10 mouse cellular contexts compared by ENCODE assay signal in the genomic region with DNA sequence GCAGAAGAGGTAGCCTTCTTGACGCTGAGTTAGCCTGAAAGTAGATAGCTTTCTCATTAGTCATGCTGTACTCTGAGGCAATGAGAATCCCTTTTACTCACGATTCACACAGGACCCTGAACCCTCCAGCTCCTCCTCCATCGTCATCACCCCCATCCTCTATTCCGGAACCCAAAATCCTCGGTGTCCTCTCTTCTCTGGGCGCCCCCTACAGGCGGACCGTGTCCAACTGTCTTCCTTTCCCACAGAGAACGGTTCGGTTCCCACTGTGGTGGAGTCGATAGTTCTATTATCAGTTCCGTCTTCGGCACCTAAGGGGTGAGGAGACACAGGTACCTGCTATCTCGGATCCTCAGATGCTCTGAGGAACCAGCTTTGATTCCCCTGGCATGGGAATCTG.
A peak's percentile ranks its signal among the peaks of the same experiment; 100 is the strongest.
DNase-seq lines count a peak whose midpoint lies in the region; ATAC-seq and TF ChIP-seq lines count a peak whose summit lies in the region.
"Had no signal": no experiment of that assay in that cellular context is flagged by ENCODE, and none has a peak within 500 bp of the region (broad histone marks: within the 10 kb centered on the region; RNA-seq: fewer than 3 reads in every experiment).

No protein-coding gene starts in this region.

- DNase-seq in lung, postnatal 0 days (ENCODE audit: low spot score) = no peak
- no peak for DNase-seq in lung, postnatal 25 days (ENCODE audit: low spot score)
- DNase-seq in R1 (ENCODE audit: low read depth, low spot score) = peak; percentile 78
- peak; percentile 26 for DNase-seq in liver, postnatal 0 days
- DNase-seq in thymus, postnatal 36 days = peak; percentile 55 to 62
- DNase-seq in adrenal gland, adult 8-10 months = no peak
- DNase-seq: kidney, adult 2 months had no signal

- TF ChIP-seq CTCF in lung, postnatal 0 days (IDR thresholded peaks at IDR 0.05) = peak; percentile 40
- peak; percentile 54 for TF ChIP-seq CTCF in liver, postnatal 0 days (IDR thresholded peaks at IDR 0.05; ENCODE audit: low read depth)

- no peak overlapping the region for H3K9ac ChIP-seq in lung, postnatal 0 days (replicated peaks; ENCODE audit: low read depth)
- no peak overlapping the region for H3K9ac ChIP-seq in liver, postnatal 0 days (replicated peaks)
- no peak overlapping the region for H3K9ac ChIP-seq in forebrain, embryonic 12.5 days
- H3K9ac ChIP-seq: limb, embryonic 15.5 days had no signal

- no peaks in the 10 kb centered on the region for H3K27me3 ChIP-seq in lung, postnatal 0 days (replicated peaks; ENCODE audit: insufficient read depth, low read length)
- no peaks in the 10 kb centered on the region for H3K27me3 ChIP-seq in liver, postnatal 0 days (ENCODE audit: insufficient read depth, low read length)
- H3K27me3 ChIP-seq in forebrain, embryonic 12.5 days = no peaks in the 10 kb centered on the region
- H3K27me3 ChIP-seq: limb, embryonic 15.5 days had no signal

- no peak for ATAC-seq in lung, postnatal 0 days
- no peak for ATAC-seq in liver, postnatal 0 days
- ATAC-seq in forebrain, embryonic 12.5 days (ENCODE audit: low FRiP score) = no peak
- ATAC-seq in frontal cortex, adult (ENCODE audit: low TSS enrichment) = no peak

- no peak overlapping the region for H3K27ac ChIP-seq in lung, postnatal 0 days (ENCODE audit: low read length)
- no peak overlapping the region for H3K27ac ChIP-seq in liver, postnatal 0 days (ENCODE audit: low read depth)
- no peak overlapping the region for H3K27ac ChIP-seq in forebrain, embryonic 12.5 days
- H3K27ac ChIP-seq: limb, embryonic 15.5 days had no signal

- no peak for TF ChIP-seq EP300 in lung, postnatal 0 days (IDR thresholded peaks at IDR 0.05)
- no peak for TF ChIP-seq EP300 in liver, postnatal 0 days (IDR thresholded peaks at IDR 0.05; ENCODE audit: low read depth)

- no peak overlapping the region for H3K4me2 ChIP-seq in lung, postnatal 0 days (replicated peaks; ENCODE audit: low read depth, low read length)
- H3K4me2 ChIP-seq in liver, postnatal 0 days (ENCODE audit: low read depth, low read length) = no peak overlapping the region
- no peak overlapping the region for H3K4me2 ChIP-seq in forebrain, embryonic 12.5 days
- H3K4me2 ChIP-seq: limb, embryonic 15.5 days had no signal

- no peaks in the 10 kb centered on the region for H3K4me1 ChIP-seq in lung, postnatal 0 days (ENCODE audit: insufficient read depth, low read depth, low read length)
- H3K4me1 ChIP-seq in liver, postnatal 0 days (ENCODE audit: insufficient read depth) = no peaks in the 10 kb centered on the region
- no peaks in the 10 kb centered on the region for H3K4me1 ChIP-seq in forebrain, embryonic 12.5 days
- H3K4me1 ChIP-seq: limb, embryonic 15.5 days had no signal

- no peaks in the 10 kb centered on the region for H3K36me3 ChIP-seq in lung, postnatal 0 days (ENCODE audit: insufficient read depth, low read length)
- H3K36me3 ChIP-seq in liver, postnatal 0 days (replicated peaks; ENCODE audit: insufficient read depth, low read length) = no peaks in the 10 kb centered on the region
- H3K36me3 ChIP-seq in forebrain, embryonic 12.5 days (replicated peaks) = no peaks in the 10 kb centered on the region
- H3K36me3 ChIP-seq: limb, embryonic 15.5 days had no signal

- WGBS in lung, postnatal 0 days = 75% methylated on average over 14 of the region's 14 CpGs
- WGBS in liver, postnatal 0 days (ENCODE audit: insufficient replicate concordance) = 57% methylated on average over 14 of the region's 14 CpGs
- 64% methylated on average over 14 of the region's 14 CpGs for WGBS in forebrain, embryonic 12.5 days

- H3K9me3 ChIP-seq in lung, postnatal 0 days (ENCODE audit: low read length) = no peaks in the 10 kb centered on the region
- H3K9me3 ChIP-seq in liver, postnatal 0 days (ENCODE audit: low read length) = no peaks in the 10 kb centered on the region
- no peaks in the 10 kb centered on the region for H3K9me3 ChIP-seq in forebrain, embryonic 12.5 days
- H3K9me3 ChIP-seq: limb, embryonic 15.5 days had no signal

- no peak overlapping the region for H3K4me3 ChIP-seq in lung, postnatal 0 days (ENCODE audit: low read depth, low read length)
- H3K4me3 ChIP-seq in liver, postnatal 0 days (ENCODE audit: low read depth, low read length) = no peak overlapping the region
- H3K4me3 ChIP-seq in forebrain, embryonic 12.5 days (replicated peaks) = no peak overlapping the region
- H3K4me3 ChIP-seq: limb, embryonic 15.5 days had no signal

Comparison
In these comparisons a context has a peak if more than half of its experiments do, and no peak if none do; other contexts are left out.
1. DNase-seq: peak in R1 (single experiment), liver, postnatal 0 days (single experiment) and thymus, postnatal 36 days (2 of 2); none in lung, postnatal 0 days (single experiment), lung, postnatal 25 days (single experiment) and adrenal gland, adult 8-10 months (single experiment).